Mouse (Mus musculus) MEL (cell line): ENCODE measurements around the gene Tesc. TPM values are rescaled to one million over a fixed set of nuclear protein-coding genes. Genes with fewer than 3 reads are reported as not detected.

Source experiments
- DNase-seq: peaks from one replicate; pipeline ENCODE4 v3.0.0; 2011; ENCODE audit warnings: low read depth, low spot score
- H3K27ac ChIP-seq: 2 replicates; pipeline ENCODE4 v1.5.1; 2012; ENCODE audit warnings: low read depth, mild to moderate bottlenecking, control low read depth, low read length, moderate library complexity; ENCODE audit not compliant: control insufficient read depth
- H3K27me3 ChIP-seq, 2 experiments: fragments of 150-350 bp in 1 of 2; sonication (generic) in 1 of 2; 2 replicates each; pipeline ENCODE4 v1.6.1; 2012; ENCODE audit warnings: low read length in 2 of 2, mild to moderate bottlenecking in 2 of 2, improper control_type of control experiment in 1 of 2, moderate library complexity in 1 of 2; ENCODE audit not compliant: insufficient read depth in 2 of 2, control insufficient read depth in 1 of 2
- H3K36me3 ChIP-seq, 2 experiments: 2 replicates each; pipeline ENCODE4 v1.6.1; 2012 to 2014; ENCODE audit warnings: low read length in 2 of 2, improper control_type of control experiment in 1 of 2, inconsistent platforms in 1 of 2, mild to moderate bottlenecking in 1 of 2; ENCODE audit not compliant: insufficient read depth in 2 of 2, control insufficient read depth in 1 of 2
- H3K4me1 ChIP-seq, 2 experiments: fragments of 150-350 bp in 1 of 2; sonication (generic) in 1 of 2; 2 replicates each; pipeline ENCODE4 v1.6.1; 2012; ENCODE audit warnings: low read length in 2 of 2, improper control_type of control experiment in 1 of 2, mild to moderate bottlenecking in 1 of 2; ENCODE audit not compliant: insufficient read depth in 2 of 2, control insufficient read depth in 1 of 2
- H3K4me3 ChIP-seq, 2 experiments: fragments of 150-350 bp in 1 of 2; sonication (generic) in 1 of 2; 2 replicates each; pipeline ENCODE4 v1.5.1; 2012; ENCODE audit warnings: low read depth in 2 of 2, low read length in 2 of 2, mild to moderate bottlenecking in 2 of 2, moderate library complexity in 2 of 2, control low read depth in 1 of 2, improper control_type of control experiment in 1 of 2; ENCODE audit not compliant: control insufficient read depth in 1 of 2, insufficient read depth in 1 of 2
- H3K79me2 ChIP-seq: 2 replicates; pipeline ENCODE4 v1.6.1; 2012; ENCODE audit warnings: mild to moderate bottlenecking, low read length, moderate library complexity; ENCODE audit not compliant: control insufficient read depth, poor library complexity, insufficient read depth
- H3K9ac ChIP-seq: 2 replicates; pipeline ENCODE4 v1.6.1; 2012; ENCODE audit warnings: low read depth, mild to moderate bottlenecking, control low read depth, low read length, moderate library complexity; ENCODE audit not compliant: control insufficient read depth, poor library complexity, severe bottlenecking
- H3K9me3 ChIP-seq: fragments of 150-350 bp; sonication (generic); replicated peaks from 2 replicates; pipeline ENCODE4 v1.6.1; 2012; ENCODE audit warnings: mild to moderate bottlenecking, low read length, improper control_type of control experiment, moderate library complexity; ENCODE audit not compliant: insufficient read depth
- CHD1 ChIP-seq: IDR thresholded peaks from 2 replicates; pipeline ENCODE4 v1.6.1; 2012; ENCODE audit warnings: low read depth, mild to moderate bottlenecking, inconsistent platforms, low read length, improper control_type of control experiment
- CTCF ChIP-seq, 3 experiments: IDR thresholded peaks in 2 of 3; conservative IDR thresholded peaks in 1 of 3; 2 replicates each; pipeline ENCODE4 v1.5.1; 2011 to 2012; ENCODE audit warnings: low read length in 3 of 3, low read depth in 2 of 3, mild to moderate bottlenecking in 2 of 3, improper control_type of control experiment in 1 of 3, inconsistent platforms in 1 of 3, mixed read lengths in 1 of 3, moderate library complexity in 1 of 3; ENCODE audit not compliant: control insufficient read depth in 1 of 3, insufficient read depth in 1 of 3, poor library complexity in 1 of 3, severe bottlenecking in 1 of 3
- ELF1 ChIP-seq: IDR thresholded peaks from 2 replicates; pipeline ENCODE4 v1.6.1; 2014; ENCODE audit warnings: low read depth, mild to moderate bottlenecking, inconsistent platforms, low read length, improper control_type of control experiment, moderate library complexity
- EP300 ChIP-seq, 2 experiments: IDR thresholded peaks; 2 replicates each; pipeline ENCODE4 v1.6.1; 2011; ENCODE audit warnings: improper control_type of control experiment in 2 of 2, low read length in 2 of 2, low read depth in 1 of 2, mild to moderate bottlenecking in 1 of 2
- GATA1 ChIP-seq: IDR thresholded peaks from 2 replicates; pipeline ENCODE4 v1.6.1; 2011; ENCODE audit warnings: low read depth, low read length, improper control_type of control experiment
- JUND ChIP-seq: IDR thresholded peaks from 2 replicates; pipeline ENCODE4 v1.6.1; 2011; ENCODE audit warnings: low read depth, mild to moderate bottlenecking, improper control_type of control experiment, low read length
- KAT2A ChIP-seq: conservative IDR thresholded peaks from 2 replicates; pipeline ENCODE4 v1.6.1; 2012; ENCODE audit warnings: low read depth, low read length, improper control_type of control experiment, inconsistent platforms
- MAFK ChIP-seq: IDR thresholded peaks from 2 replicates; pipeline ENCODE4 v1.6.1; 2011; ENCODE audit warnings: low read depth, mild to moderate bottlenecking, low read length, improper control_type of control experiment, borderline replicate concordance
- MEF2A ChIP-seq: IDR thresholded peaks from 2 replicates; pipeline ENCODE4 v1.6.1; 2014; ENCODE audit warnings: low read depth, mild to moderate bottlenecking, inconsistent platforms, low read length, improper control_type of control experiment; ENCODE audit not compliant: poor library complexity, insufficient replicate concordance, severe bottlenecking; ENCODE audit errors: extremely low read depth
- MXI1 ChIP-seq: IDR thresholded peaks from 2 replicates; pipeline ENCODE4 v1.6.1; 2011; ENCODE audit warnings: mild to moderate bottlenecking, low read depth, low read length, improper control_type of control experiment
- MYB ChIP-seq: IDR thresholded peaks from 2 replicates; pipeline ENCODE4 v1.6.1; 2011; ENCODE audit warnings: mild to moderate bottlenecking, low read depth, low read length, improper control_type of control experiment
- NELFE ChIP-seq: IDR thresholded peaks from 2 replicates; pipeline ENCODE4 v1.6.1; 2011; ENCODE audit warnings: low read depth, low read length, improper control_type of control experiment
- POLR2AphosphoS2 ChIP-seq: IDR thresholded peaks from 2 replicates; pipeline ENCODE4 v1.6.1; 2011; ENCODE audit warnings: low read length, improper control_type of control experiment
- POLR2AphosphoS5 ChIP-seq: IDR thresholded peaks from 2 replicates; pipeline ENCODE4 v1.6.1; 2012; ENCODE audit warnings: low read depth, borderline replicate concordance, mild to moderate bottlenecking, inconsistent platforms, low read length, moderate library complexity, mixed read lengths
- RAD21 ChIP-seq: IDR thresholded peaks from 2 replicates; pipeline ENCODE4 v1.6.1; 2011; ENCODE audit warnings: mild to moderate bottlenecking, low read depth, low read length, improper control_type of control experiment
- SIN3A ChIP-seq: IDR thresholded peaks from 2 replicates; pipeline ENCODE4 v1.6.1; 2012; ENCODE audit warnings: low read length, improper control_type of control experiment, inconsistent platforms
- TAL1 ChIP-seq: IDR thresholded peaks from 2 replicates; pipeline ENCODE4 v1.6.1; 2012; ENCODE audit warnings: mild to moderate bottlenecking, inconsistent platforms, low read length, moderate library complexity, mixed read lengths
- TBP ChIP-seq: IDR thresholded peaks from 2 replicates; pipeline ENCODE4 v1.8.0; 2011; ENCODE audit warnings: low read depth, low read length, improper control_type of control experiment
- TCF12 ChIP-seq: IDR thresholded peaks from 2 replicates; pipeline ENCODE4 v1.6.1; 2014; ENCODE audit warnings: low read depth, mild to moderate bottlenecking, inconsistent platforms, low read length, improper control_type of control experiment, moderate library complexity
- UBTF ChIP-seq: IDR thresholded peaks from 2 replicates; pipeline ENCODE4 v1.6.1; 2012; ENCODE audit warnings: low read depth, mild to moderate bottlenecking, inconsistent platforms, low read length, improper control_type of control experiment, moderate library complexity, borderline replicate concordance; ENCODE audit not compliant: insufficient read depth
- USF1 ChIP-seq: IDR thresholded peaks from 2 replicates; pipeline ENCODE4 v1.6.1; 2014; ENCODE audit warnings: low read depth, mild to moderate bottlenecking, inconsistent platforms, low read length, improper control_type of control experiment, moderate library complexity
- USF2 ChIP-seq, 2 experiments: IDR thresholded peaks; 2 replicates each; pipeline ENCODE4 v1.6.1; 2011 to 2012; ENCODE audit warnings: improper control_type of control experiment in 2 of 2, low read length in 2 of 2, borderline replicate concordance in 1 of 2, inconsistent platforms in 1 of 2, low read depth in 1 of 2, mild to moderate bottlenecking in 1 of 2; ENCODE audit not compliant: insufficient read depth in 1 of 2
- ZC3H11A ChIP-seq: IDR thresholded peaks from 2 replicates; pipeline ENCODE4 v1.6.1; 2012; ENCODE audit warnings: low read depth, mild to moderate bottlenecking, inconsistent platforms, low read length, improper control_type of control experiment
- ZKSCAN1 ChIP-seq: IDR thresholded peaks from 2 replicates; pipeline ENCODE4 v1.6.1; 2012; ENCODE audit warnings: low read depth, mild to moderate bottlenecking, inconsistent platforms, low read length, improper control_type of control experiment, moderate library complexity
- polyA plus RNA-seq, 2 experiments: library from polyadenylated mRNA; stranded (reverse) in 1 of 2; unstranded in 1 of 2; fragments of >175 nt in 1 of 2; fragments of >200 nt in 1 of 2; gene quantifications; 2 replicates each; pipeline versions ENCODE4 v1.2.1 to v1.2.4; 2012; ENCODE audit warnings: low replicate concordance in 2 of 2, low read depth in 1 of 2; ENCODE audit not compliant: insufficient read length in 2 of 2, insufficient read depth in 1 of 2, missing spikeins in 1 of 2
- total RNA-seq: library from RNA; depleted of rRNA; stranded (reverse); fragments of 300-350 nt; gene quantifications from 2 replicates; pipeline ENCODE4 v1.2.3, GENCODE M21; 2012

Tesc gene
- total and polyA plus RNA-seq, 3 experiments, result 0.07 TPM; not detected in 2

- Histone ChIP-seq H3K27ac (no peak overlapping the region), H3K9ac (no peak overlapping the region), H3K36me3 (no peaks in the 10 kb centered on the region), H3K9me3 (no peaks in the 10 kb centered on the region), H3K79me2 (no peaks in the 10 kb centered on the region), H3K27me3 (no peaks in the 10 kb centered on the region), H3K4me3 (no peak overlapping the region), H3K4me1 (no peaks in the 10 kb centered on the region)
- no peak for DNase-seq
- no peak for TF ChIP-seq MEF2A
- no peak for TF ChIP-seq ZKSCAN1
- TF ChIP-seq GATA1, result no peak
- TF ChIP-seq UBTF, result no peak
- TF ChIP-seq USF2 (IDR thresholded peaks at IDR 0.05; ENCODE audit: borderline replicate concordance in 1 of 2, insufficient read depth in 1 of 2, low read depth in 1 of 2, low read length in 2 of 2), result no peak
- TF ChIP-seq KAT2A, result no peak
- TF ChIP-seq POLR2AphosphoS2, result no peak
- no peak for TF ChIP-seq SIN3A
- TF ChIP-seq POLR2AphosphoS5, result no peak
- TF ChIP-seq NELFE, result no peak
- no peak for TF ChIP-seq CHD1
- no peak for TF ChIP-seq USF1
- TF ChIP-seq EP300 (IDR thresholded peaks at IDR 0.05; ENCODE audit: low read depth in 1 of 2, low read length in 2 of 2), result no peak
- TF ChIP-seq CTCF (IDR thresholded peaks at IDR 0.05 in 2 of 3, conservative IDR thresholded peaks at IDR 0.05 in 1 of 3; ENCODE audit: control insufficient read depth in 1 of 3, insufficient read depth in 1 of 3, low read depth in 2 of 3, low read length in 3 of 3, poor library complexity in 1 of 3, severe bottlenecking in 1 of 3), result no peak
- TF ChIP-seq MXI1, result no peak
- no peak for TF ChIP-seq TBP
- TF ChIP-seq TAL1, result no peak
- TF ChIP-seq ZC3H11A, result no peak
These were observed 9.6 kb downstream of the Tesc start for GRCm38 (mm10) chr5:118036888-118037797.

GRCm38 (mm10) chr5:118037798-118038484 lies 10.4 kb downstream of the Tesc start:
- Histone ChIP-seq H3K4me1 (no peaks in the 10 kb centered on the region), H3K9ac (no peak overlapping the region), H3K4me3 (no peak overlapping the region), H3K9me3 (no peaks in the 10 kb centered on the region), H3K27ac (no peak overlapping the region), H3K36me3 (no peaks in the 10 kb centered on the region), H3K27me3 (no peaks in the 10 kb centered on the region), H3K79me2 (no peaks in the 10 kb centered on the region)
- no peak for TF ChIP-seq JUND
- no peak for TF ChIP-seq EP300 (IDR thresholded peaks at IDR 0.05; ENCODE audit: low read depth in 1 of 2, low read length in 2 of 2)
- TF ChIP-seq MEF2A, result no peak
- TF ChIP-seq ELF1, result no peak
- no peak for TF ChIP-seq MAFK
- no peak for TF ChIP-seq POLR2AphosphoS5
- no peak for TF ChIP-seq MXI1
- no peak for TF ChIP-seq TCF12
- no peak for TF ChIP-seq GATA1
- TF ChIP-seq ZKSCAN1, result no peak
- no peak for TF ChIP-seq MYB
- TF ChIP-seq RAD21, result no peak
- TF ChIP-seq POLR2AphosphoS2, result no peak
- TF ChIP-seq KAT2A, result no peak
- no peak for DNase-seq
